Mouse (Mus musculus) intestine, embryonic 14.5 days (tissue): ENCODE measurements at regions not wholly inside any gene's neighbourhood (a gene's known extent, or its start where the extent isn't known, plus 50 kb on each side); places are given as distances from the start of the nearest gene placed in this dataset.

Experiments used
- ATAC-seq: fragments of 200-750 bp; cut with Nextera tagmentation; replicated peaks from 2 replicates; pipeline ENCODE4 v1.8.0; 2017; ENCODE audit warnings: low read depth, moderate number of reproducible peaks, moderate TSS enrichment, moderate library complexity; ENCODE audit not compliant: low FRiP score, low TSS enrichment
- DNase-seq: peaks from one replicate; pipeline ENCODE4 v3.0.0-alpha.2; 2018; ENCODE audit warnings: low spot score
- H3K27ac ChIP-seq: fragments of 300-500 bp; sonication (generic); 2 replicates; pipeline ENCODE4 v1.5.1; 2014; ENCODE audit warnings: low read depth, mild to moderate bottlenecking, control low read depth
- H3K27me3 ChIP-seq: fragments of 300-500 bp; sonication (generic); replicated peaks from 2 replicates; pipeline ENCODE4 v1.6.1; 2014; ENCODE audit warnings: low read length, control low read depth; ENCODE audit not compliant: control insufficient read depth, insufficient read depth
- H3K36me3 ChIP-seq: fragments of 300-500 bp; sonication (generic); 2 replicates; pipeline ENCODE4 v1.6.1; 2014; ENCODE audit warnings: low read length, control low read depth; ENCODE audit not compliant: control insufficient read depth, insufficient read depth
- H3K4me1 ChIP-seq: fragments of 300-500 bp; sonication (generic); replicated peaks from 2 replicates; pipeline ENCODE4 v1.6.1; 2014; ENCODE audit warnings: low read length, control low read depth, mixed read lengths; ENCODE audit not compliant: control insufficient read depth, insufficient read depth
- H3K4me2 ChIP-seq: fragments of 300-500 bp; sonication (generic); 2 replicates; pipeline ENCODE4 v1.6.1; 2014; ENCODE audit warnings: low read length
- H3K4me3 ChIP-seq: fragments of 300-500 bp; sonication (generic); 2 replicates; pipeline ENCODE4 v1.5.1; 2014; ENCODE audit warnings: low read depth, low read length, control low read depth, mixed read lengths
- H3K9ac ChIP-seq: fragments of 300-500 bp; sonication (generic); 2 replicates; pipeline ENCODE4 v1.6.1; 2014; ENCODE audit warnings: mild to moderate bottlenecking, low read length
- H3K9me3 ChIP-seq: fragments of 300-500 bp; sonication (generic); 2 replicates; pipeline ENCODE4 v1.6.1; 2016; ENCODE audit warnings: low read length, control low read depth; ENCODE audit not compliant: control insufficient read depth
- WGBS: fragments of 180-500 bp; shearing (Covaris S2); extraction: QIAGEN DNeasy Blood & Tissue Kit; methylation state at CpG from one replicate; pipeline ENCODE4 v1.1.7; 2014; 5-methylcytosine and 5-hydroxymethylcytosine counted together

- Histone ChIP-seq H3K9ac (no peak overlapping the region), H3K27ac (no peak overlapping the region), H3K4me2 (no peak overlapping the region), H3K9me3 (no peaks in the 10 kb centered on the region), H3K36me3 (no peaks in the 10 kb centered on the region), H3K4me3 (no peak overlapping the region), H3K27me3 (no peaks in the 10 kb centered on the region), H3K4me1 (no peaks in the 10 kb centered on the region)
- ATAC-seq (no peak), DNase-seq (no peak)
- 87% methylated on average over 10 of the region's 10 CpGs for WGBS
These were observed 391.1 kb upstream of the Mmadhc start for GRCm38 (mm10) chr2:50687672-50688151.

DNA sequence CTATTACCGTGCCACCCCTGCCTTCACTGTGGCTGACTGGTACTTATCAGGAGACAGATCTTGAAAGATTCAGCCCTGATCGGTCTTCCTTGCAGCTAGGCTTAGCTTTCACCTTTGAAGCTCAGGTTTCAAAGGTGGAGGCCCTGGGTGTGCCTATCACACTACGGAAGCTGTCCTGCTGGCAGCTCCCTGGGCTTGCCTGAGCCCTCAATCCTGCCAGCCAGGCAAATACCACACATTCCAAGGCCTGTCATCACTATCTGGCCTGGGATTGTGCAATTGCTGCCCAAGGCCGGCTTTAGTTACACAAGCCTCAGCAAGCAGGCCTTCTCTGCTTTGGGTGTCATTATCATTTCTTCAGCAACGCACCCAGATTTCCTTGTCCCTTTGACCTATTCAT, 390.6 kb upstream of the Mmadhc start:
- H3K27ac ChIP-seq: no peak overlapping the region
- no peak overlapping the region for H3K4me2 ChIP-seq
- no peak overlapping the region for H3K9ac ChIP-seq
- H3K9me3 ChIP-seq: no peaks in the 10 kb centered on the region
- 43% methylated on average over 5 of the region's 5 CpGs for WGBS
- H3K4me1 ChIP-seq: no peaks in the 10 kb centered on the region
- DNase-seq (no peak), ATAC-seq (no peak)
- H3K4me3 ChIP-seq: no peak overlapping the region
- H3K27me3 ChIP-seq: no peaks in the 10 kb centered on the region
- H3K36me3 ChIP-seq: no peaks in the 10 kb centered on the region

DNA sequence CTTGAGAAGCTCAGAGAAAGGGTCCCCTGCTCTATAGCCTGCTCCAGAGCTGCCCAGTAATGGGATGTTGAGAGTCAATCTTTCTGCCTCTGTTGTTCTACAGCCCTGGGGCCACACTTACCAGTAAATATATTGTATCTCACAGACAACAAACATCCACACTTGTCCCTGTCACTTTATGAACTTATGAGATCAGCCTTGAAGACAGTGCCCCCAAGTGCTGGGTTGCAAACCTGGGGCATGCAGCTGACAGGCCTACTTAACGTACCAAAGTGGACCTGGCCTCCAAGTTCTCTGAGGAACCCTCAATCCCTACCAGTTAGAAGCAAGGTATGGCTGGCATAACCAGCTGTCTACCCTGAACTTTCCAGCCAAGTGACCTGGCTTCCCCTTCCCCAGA, 380.9 kb upstream of the Mmadhc start:
- ATAC-seq (no peak), DNase-seq (no peak)
- 91% methylated on average over 1 of the region's 1 CpGs for WGBS
- Histone ChIP-seq H3K4me3 (no peak overlapping the region), H3K4me1 (no peaks in the 10 kb centered on the region), H3K27ac (no peak overlapping the region), H3K9ac (no peak overlapping the region), H3K4me2 (no peak overlapping the region), H3K9me3 (no peaks in the 10 kb centered on the region), H3K36me3 (no peaks in the 10 kb centered on the region), H3K27me3 (no peaks in the 10 kb centered on the region)

DNA sequence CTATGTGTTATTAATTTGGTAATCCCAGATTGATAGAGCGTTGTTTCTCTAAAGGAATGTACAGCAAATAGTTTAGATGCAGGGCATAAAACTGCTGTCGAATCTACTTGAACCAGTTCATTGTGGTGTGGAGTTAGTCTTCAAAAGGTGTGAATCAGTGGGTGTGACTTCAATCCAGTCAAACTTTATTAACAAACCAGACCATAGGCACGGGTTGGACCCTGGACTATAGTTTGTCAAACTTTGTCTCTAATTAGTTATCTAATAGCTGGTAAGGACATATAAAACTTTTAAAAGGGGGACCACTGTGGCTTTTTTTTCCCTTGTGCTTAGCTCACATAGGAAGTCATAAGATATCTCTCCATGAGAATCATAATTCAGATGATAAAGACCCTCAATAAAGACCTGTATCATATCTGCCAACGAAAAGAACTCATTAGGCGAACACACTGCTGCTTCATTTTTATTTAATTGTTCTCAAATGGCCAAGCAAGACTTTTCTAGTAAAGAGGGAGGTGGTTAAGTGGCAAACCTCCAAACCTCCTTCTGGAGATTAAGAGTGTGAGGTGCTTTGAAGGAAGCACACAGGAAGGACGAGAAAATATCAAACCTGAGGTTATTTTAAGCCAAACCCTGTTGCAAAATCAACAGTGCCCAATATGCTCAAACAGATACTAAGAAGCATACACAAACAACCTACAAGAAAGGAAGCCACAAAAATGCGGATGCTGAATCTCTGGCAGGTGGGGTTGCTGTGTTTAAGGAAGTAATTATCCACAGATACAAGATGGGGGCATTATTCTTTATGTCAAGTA, 379.3 kb upstream of the Mmadhc start:
- Histone ChIP-seq H3K9ac (no peak overlapping the region), H3K4me3 (no peak overlapping the region), H3K27ac (no peak overlapping the region), H3K27me3 (no peaks in the 10 kb centered on the region), H3K4me2 (no peak overlapping the region), H3K9me3 (no peaks in the 10 kb centered on the region), H3K36me3 (no peaks in the 10 kb centered on the region), H3K4me1 (no peaks in the 10 kb centered on the region)
- DNase-seq (no peak), ATAC-seq (no peak)
- WGBS: 90% methylated on average over 7 of the region's 7 CpGs

GRCm38 (mm10) chr2:50674856-50675175, 378.2 kb upstream of the Mmadhc start:
- no peak for DNase-seq
- H3K4me3 ChIP-seq: no peak overlapping the region
- no peaks in the 10 kb centered on the region for H3K27me3 ChIP-seq
- no peak for ATAC-seq
- no peak overlapping the region for H3K4me2 ChIP-seq
- no peak overlapping the region for H3K9ac ChIP-seq
- no peaks in the 10 kb centered on the region for H3K36me3 ChIP-seq
- H3K27ac ChIP-seq: no peak overlapping the region
- no peaks in the 10 kb centered on the region for H3K4me1 ChIP-seq
- no peaks in the 10 kb centered on the region for H3K9me3 ChIP-seq
- WGBS: 89% methylated on average over 3 of the region's 3 CpGs

GRCm38 (mm10) chr2:50674151-50674855, 377.7 kb upstream of the Mmadhc start:
- no peak overlapping the region for H3K4me2 ChIP-seq
- H3K4me1 ChIP-seq: no peaks in the 10 kb centered on the region
- no peak overlapping the region for H3K27ac ChIP-seq
- H3K27me3 ChIP-seq: no peaks in the 10 kb centered on the region
- no peak overlapping the region for H3K4me3 ChIP-seq
- no peak for DNase-seq
- 82% methylated on average over 7 of the region's 7 CpGs for WGBS
- H3K9ac ChIP-seq: no peak overlapping the region
- no peak for ATAC-seq
- no peaks in the 10 kb centered on the region for H3K9me3 ChIP-seq
- no peaks in the 10 kb centered on the region for H3K36me3 ChIP-seq

DNA sequence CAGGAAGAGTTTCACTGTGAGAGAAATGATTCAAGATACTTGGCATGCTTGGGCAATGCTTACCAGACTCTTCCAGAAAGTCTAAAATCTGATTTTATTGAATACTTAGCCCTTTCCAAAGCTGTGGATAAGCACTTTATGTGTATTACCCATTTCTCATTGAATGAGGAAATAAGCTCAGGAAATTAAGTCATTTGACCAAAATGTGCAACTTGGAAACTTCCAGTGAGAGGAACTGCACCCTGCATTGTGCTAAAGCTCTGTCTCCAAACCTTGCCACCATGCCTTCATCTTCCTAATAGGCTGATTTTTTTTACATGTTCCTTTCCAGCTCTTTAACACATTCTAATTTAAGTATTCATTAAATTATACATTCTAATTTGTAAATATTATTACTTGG, 372.7 kb upstream of the Mmadhc start:
- no peak overlapping the region for H3K4me3 ChIP-seq
- no peaks in the 10 kb centered on the region for H3K36me3 ChIP-seq
- DNase-seq (no peak), ATAC-seq (no peak)
- no peaks in the 10 kb centered on the region for H3K4me1 ChIP-seq
- H3K9me3 ChIP-seq: no peaks in the 10 kb centered on the region
- no peak overlapping the region for H3K4me2 ChIP-seq
- no peaks in the 10 kb centered on the region for H3K27me3 ChIP-seq
- no peak overlapping the region for H3K9ac ChIP-seq
- no peak overlapping the region for H3K27ac ChIP-seq

DNA sequence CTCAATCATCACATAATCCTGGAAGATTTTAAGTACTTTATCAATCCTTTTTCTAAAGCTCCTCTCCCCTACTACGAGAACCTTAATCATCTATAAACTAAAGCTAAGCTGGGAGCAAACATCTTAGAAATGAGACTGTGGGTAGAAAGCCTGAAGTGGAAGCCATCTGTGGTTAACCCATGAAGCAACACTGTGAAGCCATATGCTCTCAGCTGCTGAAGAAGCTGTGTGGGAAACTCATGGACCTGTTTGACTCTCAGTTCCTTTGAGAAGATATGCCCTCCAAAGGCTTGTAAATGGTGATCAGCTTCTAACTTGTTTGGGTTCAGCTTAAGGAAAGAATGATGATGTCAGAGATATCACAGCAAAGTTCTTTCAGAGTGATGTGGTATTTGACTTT, 372.2 kb upstream of the Mmadhc start:
- Histone ChIP-seq H3K4me2 (no peak overlapping the region), H3K27me3 (no peaks in the 10 kb centered on the region), H3K4me3 (no peak overlapping the region), H3K9ac (no peak overlapping the region), H3K27ac (no peak overlapping the region), H3K36me3 (no peaks in the 10 kb centered on the region), H3K4me1 (no peaks in the 10 kb centered on the region), H3K9me3 (no peaks in the 10 kb centered on the region)
- DNase-seq (no peak), ATAC-seq (no peak)
- WGBS: 59% methylated on average over 1 of the region's 1 CpGs

DNA sequence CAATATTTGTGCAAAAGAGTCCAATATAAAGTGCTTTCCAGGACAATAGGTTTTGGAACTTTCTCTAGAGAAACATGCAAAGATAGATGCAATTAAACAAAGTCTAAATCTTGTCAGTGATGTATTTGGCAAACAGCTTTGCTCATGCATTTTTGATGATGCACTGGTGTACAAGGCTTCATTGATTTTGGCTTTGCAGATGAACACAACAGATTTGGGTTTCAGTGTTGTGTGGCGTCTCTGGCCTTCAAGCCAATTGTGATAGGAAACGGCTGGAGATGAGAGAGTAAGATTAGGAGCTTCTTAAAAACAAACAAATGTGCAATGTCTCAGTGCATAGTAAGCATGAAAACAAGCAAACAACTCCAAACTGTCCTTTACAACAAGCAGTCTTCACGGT, 370.6 kb upstream of the Mmadhc start:
- no peaks in the 10 kb centered on the region for H3K4me1 ChIP-seq
- ATAC-seq: no peak
- no peak overlapping the region for H3K27ac ChIP-seq
- no peaks in the 10 kb centered on the region for H3K27me3 ChIP-seq
- 59% methylated on average over 3 of the region's 3 CpGs for WGBS
- H3K9ac ChIP-seq: no peak overlapping the region
- H3K4me2 ChIP-seq: no peak overlapping the region
- no peak overlapping the region for H3K4me3 ChIP-seq
- H3K36me3 ChIP-seq: no peaks in the 10 kb centered on the region
- no peaks in the 10 kb centered on the region for H3K9me3 ChIP-seq
- no peak for DNase-seq
